Mouse (Mus musculus): ENCODE measurements around the gene 1700001O22Rik. TPM values are rescaled to one million over a fixed set of nuclear protein-coding genes. Genes with fewer than 3 reads are reported as not detected.

1700001O22Rik gene
- polyA plus RNA-seq (2014; fragmentation: Illumina TruSeq; extraction: RNeasy Lipid Tissue Mini Kit (QIAGEN cat#74804); ENCODE audit: low read depth, low replicate concordance) = 38.4 TPM

DNA sequence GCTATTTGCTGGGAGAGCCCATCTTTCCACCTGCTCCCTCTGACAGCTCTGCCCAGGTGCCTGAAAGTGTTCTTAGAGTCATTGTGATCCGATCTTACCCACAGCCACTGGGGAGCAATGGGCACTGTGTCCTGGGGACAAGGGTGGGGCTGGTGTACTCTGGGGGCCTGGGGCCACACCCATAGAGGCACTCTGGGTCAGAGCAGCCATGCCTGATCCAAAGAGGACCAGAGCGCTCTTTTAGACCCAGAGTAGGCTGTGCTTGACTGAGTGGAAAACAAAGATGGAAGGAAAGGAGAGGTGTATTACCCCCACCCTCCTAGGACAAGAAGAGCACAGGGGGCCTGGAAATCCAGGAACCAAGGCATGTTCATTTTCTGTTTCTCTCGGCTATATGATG lies at the start of gene 1700001O22Rik:
TSS of gene 1700001O22Rik (minus strand) at position 58 of the 400 bp plus-strand sequence.

DNA sequence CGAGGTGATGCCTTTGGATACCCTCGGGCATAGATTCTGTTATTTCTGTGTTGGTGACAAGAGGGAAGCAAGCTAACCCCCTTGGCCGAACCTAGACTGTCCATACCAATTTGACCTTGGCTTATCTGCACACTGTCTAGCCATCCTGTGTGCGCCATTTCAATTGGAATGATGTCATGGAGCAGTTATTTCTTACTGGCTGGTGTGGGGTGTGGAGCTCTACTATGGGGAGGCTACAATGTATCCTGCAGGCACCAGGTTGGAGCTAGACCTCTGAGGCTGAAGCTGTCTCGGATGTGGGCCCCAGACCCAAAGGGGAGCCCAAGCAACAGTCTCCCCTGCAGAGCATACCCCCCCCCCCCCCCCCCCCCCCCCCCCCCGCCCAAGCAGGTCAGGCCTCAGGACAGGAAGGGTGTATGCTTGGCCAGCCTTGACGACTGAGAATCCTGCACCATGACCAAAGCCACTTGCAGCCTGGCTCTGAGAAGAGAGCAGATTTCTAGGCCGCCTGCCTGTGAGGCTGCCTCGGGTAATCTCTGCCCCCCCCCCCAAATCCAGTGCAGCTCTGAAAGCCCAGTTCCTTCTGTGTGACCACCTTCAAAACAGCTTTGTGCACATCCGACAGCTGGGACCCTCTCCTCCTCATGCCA lies 31.0 kb upstream of the 1700001O22Rik start, which contains the start of gene Prrx2:
TSS of gene Prrx2 (plus strand) at position 600 of the 650 bp plus-strand sequence.

DNA sequence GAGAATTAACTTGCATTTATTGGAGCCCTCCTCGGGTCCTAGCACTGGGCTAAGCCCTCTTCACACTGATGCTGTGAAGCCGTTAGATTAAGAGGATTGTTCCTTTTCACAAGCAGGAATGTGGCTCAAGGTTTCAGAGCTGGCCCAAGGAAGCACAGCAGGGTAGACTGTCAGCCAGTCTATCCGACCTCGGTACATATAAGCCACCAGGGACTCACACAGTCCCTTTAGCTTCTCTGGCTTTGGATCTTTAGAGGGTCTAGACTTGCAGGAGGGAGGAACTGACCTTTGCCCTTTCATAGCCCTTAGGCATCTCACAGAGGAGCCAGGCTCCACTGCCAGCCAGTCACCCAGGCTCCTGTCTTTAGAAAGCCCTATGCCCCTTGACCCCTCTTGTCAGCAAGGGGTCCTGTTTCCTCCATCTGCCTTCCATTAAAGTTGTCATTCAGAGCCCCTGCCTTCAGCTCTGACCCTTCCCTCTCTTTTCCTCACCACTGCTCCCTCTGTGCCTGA lies 26.9 kb upstream of the 1700001O22Rik start, which contains the start of gene Asb6:
TSS of gene Asb6 (minus strand) at position 51 of the 513 bp plus-strand sequence.

DNA sequence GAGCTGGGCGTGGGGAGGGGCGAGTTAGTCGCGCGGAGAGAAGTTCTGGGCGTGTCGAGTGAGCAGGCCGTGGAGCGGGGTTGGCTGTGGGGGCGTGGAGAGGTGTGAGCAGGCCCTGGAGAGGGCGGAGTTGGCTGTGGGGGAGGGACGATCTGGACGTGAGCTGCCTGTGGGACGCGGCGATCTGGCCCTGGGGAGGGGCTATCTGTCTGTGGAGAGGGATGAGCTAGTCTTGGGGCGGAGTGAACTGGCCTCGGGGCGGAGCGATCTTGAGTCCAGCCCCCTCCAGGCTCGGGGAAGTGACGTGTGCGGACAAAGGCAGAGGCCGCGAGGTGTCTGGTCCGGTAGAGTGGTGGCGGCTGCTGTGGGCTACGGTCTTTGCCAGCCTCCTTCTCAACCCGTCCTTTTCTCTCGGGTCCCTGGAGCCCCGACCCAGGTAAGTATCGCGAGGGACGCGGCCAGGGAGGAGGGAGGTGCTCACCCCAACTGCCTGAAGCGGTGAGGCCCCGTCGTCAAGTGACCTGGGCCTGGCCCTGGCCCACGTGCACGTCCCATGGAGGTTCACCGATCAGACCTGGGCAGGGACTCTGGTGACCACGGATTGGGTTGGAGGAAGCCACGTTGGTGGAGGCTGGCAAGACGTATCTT lies 4.3 kb upstream of the 1700001O22Rik start, which contains the start of gene Ntmt1:
TSS of gene Ntmt1 (plus strand) at position 179 of the 648 bp plus-strand sequence.

Other genes starting within 250 kb of the 1700001O22Rik start
- gene Cstad, start 208.6 kb downstream of the 1700001O22Rik start, polyA plus RNA-seq (2014; fragmentation: Illumina TruSeq; extraction: RNeasy Lipid Tissue Mini Kit (QIAGEN cat#74804); ENCODE audit: low read depth, low replicate concordance) = 0.38 TPM
- gene Ntmt1, start 4.2 kb upstream of the 1700001O22Rik start, polyA plus RNA-seq (2014; fragmentation: Illumina TruSeq; extraction: RNeasy Lipid Tissue Mini Kit (QIAGEN cat#74804); ENCODE audit: low read depth, low replicate concordance) = 2.3 TPM
- gene Asb6, start 26.7 kb upstream of the 1700001O22Rik start, polyA plus RNA-seq (2014; fragmentation: Illumina TruSeq; extraction: RNeasy Lipid Tissue Mini Kit (QIAGEN cat#74804); ENCODE audit: low read depth, low replicate concordance) = 0.38 TPM
- not detected for gene Prrx2, start 31.3 kb upstream of the 1700001O22Rik start, polyA plus RNA-seq (2014; fragmentation: Illumina TruSeq; extraction: RNeasy Lipid Tissue Mini Kit (QIAGEN cat#74804); ENCODE audit: low read depth, low replicate concordance)
- 0.67 TPM for gene Ptges, start 126.2 kb upstream of the 1700001O22Rik start, polyA plus RNA-seq (2014; fragmentation: Illumina TruSeq; extraction: RNeasy Lipid Tissue Mini Kit (QIAGEN cat#74804); ENCODE audit: low read depth, low replicate concordance)
- gene Tor1b, start 149.3 kb upstream of the 1700001O22Rik start, polyA plus RNA-seq (2014; fragmentation: Illumina TruSeq; extraction: RNeasy Lipid Tissue Mini Kit (QIAGEN cat#74804); ENCODE audit: low read depth, low replicate concordance) = 9.0 TPM
- gene Tor1a, start 164.3 kb upstream of the 1700001O22Rik start, polyA plus RNA-seq (2014; fragmentation: Illumina TruSeq; extraction: RNeasy Lipid Tissue Mini Kit (QIAGEN cat#74804); ENCODE audit: low read depth, low replicate concordance) = 2.7 TPM
- 12.4 TPM for gene BC005624, start 178.5 kb upstream of the 1700001O22Rik start, polyA plus RNA-seq (2014; fragmentation: Illumina TruSeq; extraction: RNeasy Lipid Tissue Mini Kit (QIAGEN cat#74804); ENCODE audit: low read depth, low replicate concordance)
- 4.7 TPM for gene Usp20, start 178.6 kb upstream of the 1700001O22Rik start, polyA plus RNA-seq (2014; fragmentation: Illumina TruSeq; extraction: RNeasy Lipid Tissue Mini Kit (QIAGEN cat#74804); ENCODE audit: low read depth, low replicate concordance)